Mouse (Mus musculus) neural tube, embryonic 11.5 days (tissue): Measurements from ENCODE around the gene Zfp61. TPM values are rescaled to one million over a fixed set of nuclear protein-coding genes. Genes with fewer than 3 reads are reported as not detected.

Experiments
- ATAC-seq: fragments of 200-750 bp; cut with Nextera tagmentation; 2 replicates; pipeline ENCODE4 v1.8.0; 2017; ENCODE audit warnings: moderate number of reproducible peaks, mild to moderate bottlenecking, moderate TSS enrichment, moderate library complexity; ENCODE audit not compliant: insufficient read depth, low FRiP score, low TSS enrichment
- DNase-seq: peaks from one replicate; pipeline ENCODE4 v3.0.0-alpha.2; 2015; ENCODE audit warnings: low spot score
- H3K27ac ChIP-seq: fragments of 300-500 bp; sonication (generic); 2 replicates; pipeline ENCODE4 v1.5.1; 2014; ENCODE audit warnings: low read depth, mild to moderate bottlenecking, low read length
- H3K27me3 ChIP-seq: fragments of 300-500 bp; sonication (generic); 2 replicates; pipeline ENCODE4 v1.6.1; 2014; ENCODE audit warnings: mild to moderate bottlenecking, low read length, mixed read lengths; ENCODE audit not compliant: control insufficient read depth, insufficient read depth
- H3K36me3 ChIP-seq: fragments of 300-500 bp; sonication (generic); 2 replicates; pipeline ENCODE4 v1.6.1; 2014; ENCODE audit warnings: mild to moderate bottlenecking, low read length, moderate library complexity, mixed read lengths; ENCODE audit not compliant: control insufficient read depth, insufficient read depth
- H3K4me1 ChIP-seq: fragments of 300-500 bp; sonication (generic); 2 replicates; pipeline ENCODE4 v1.6.1; 2014; ENCODE audit warnings: low read length, mixed read lengths; ENCODE audit not compliant: control insufficient read depth, insufficient read depth
- H3K4me2 ChIP-seq: fragments of 300-500 bp; sonication (generic); 2 replicates; pipeline ENCODE4 v1.6.1; 2014; ENCODE audit warnings: low read depth, mild to moderate bottlenecking, moderate library complexity
- H3K4me3 ChIP-seq: fragments of 300-500 bp; sonication (generic); 2 replicates; pipeline ENCODE4 v1.5.1; 2014; ENCODE audit warnings: low read depth, low read length
- H3K9ac ChIP-seq: fragments of 300-500 bp; sonication (generic); 2 replicates; pipeline ENCODE4 v1.6.1; 2014; ENCODE audit warnings: mild to moderate bottlenecking, low read length
- H3K9me3 ChIP-seq: fragments of 300-500 bp; sonication (generic); 2 replicates; pipeline ENCODE4 v1.6.1; 2016; ENCODE audit warnings: low read length; ENCODE audit not compliant: control insufficient read depth
- WGBS: fragments of 180-500 bp; shearing (Covaris S2); extraction: QIAGEN DNeasy Blood & Tissue Kit; methylation state at CpG from one replicate; pipeline ENCODE4 v1.1.7; 2014; 5-methylcytosine and 5-hydroxymethylcytosine counted together
- microRNA-seq: library from miRNA; unstranded; fragments of <30 nt; microRNA quantifications from one replicate; pipeline ENCODE4, GENCODE M21; 2016
- polyA plus RNA-seq: library from polyadenylated mRNA; unstranded; fragments of >200 nt; fragmentation: Nextera tagmentation; extraction: Ambion mirVana; gene quantifications from 2 replicates; pipeline ENCODE4 v1.2.1, GENCODE M21; 2014

Zfp61 gene
- polyA plus RNA-seq, 1 experiment from 2014 or later: 40.9 TPM

- H3K36me3 ChIP-seq: no peaks in the 10 kb centered on the region
- no peaks in the 10 kb centered on the region for H3K27me3 ChIP-seq
- H3K4me2 ChIP-seq: peak overlapping the region; percentile 54
- no peak overlapping the region for H3K27ac ChIP-seq
- H3K4me1 ChIP-seq: no peaks in the 10 kb centered on the region
- WGBS: 60% methylated on average over 9 of the region's 9 CpGs
- H3K4me3 ChIP-seq: peak overlapping the region; percentile 36; the same call in 1 of the 2 replicates
- no peaks in the 10 kb centered on the region for H3K9me3 ChIP-seq
- DNase-seq: no peak
- peak; percentile 63; the same call in 1 of the 2 replicates for ATAC-seq
- no peak overlapping the region for H3K9ac ChIP-seq
These were observed 47.0 kb downstream of the Zfp61 start for GRCm38 (mm10) chr7:24253779-24254615.

Small RNAs within 50 kb of the gene (microRNA-seq; reads per million reads assigned to microRNA genes)
- gene Gm27592: not detected

Other genes with a start within 250 kb of the Zfp61 start
- not detected in 2 replicates for gene Vmn1r183, start 248.0 kb downstream of the Zfp61 start, polyA plus RNA-seq
- 31.9 and 37.7 TPM in 2 replicates for gene Zfp180, start 219.3 kb downstream of the Zfp61 start, polyA plus RNA-seq
- 3.6 and 4.4 TPM in 2 replicates for gene Zfp112, start 188.9 kb downstream of the Zfp61 start, polyA plus RNA-seq
- gene Zfp235, start 167.1 kb downstream of the Zfp61 start, polyA plus RNA-seq: 16.9 and 20.8 TPM in 2 replicates
- gene Zfp114, start 126.2 kb downstream of the Zfp61 start, polyA plus RNA-seq: 3.8 and 4.3 TPM in 2 replicates
- 11.1 and 12.4 TPM in 2 replicates for gene Zfp111, start 89.8 kb downstream of the Zfp61 start, polyA plus RNA-seq
- gene Zfp109, start 63.7 kb downstream of the Zfp61 start, polyA plus RNA-seq: 4.8 and 5.5 TPM in 2 replicates
- gene Zfp108, start 46.4 kb downstream of the Zfp61 start, polyA plus RNA-seq: 3.4 and 3.7 TPM in 2 replicates
- 8.1 and 9.2 TPM in 2 replicates for gene Zfp93, start 30.8 kb downstream of the Zfp61 start, polyA plus RNA-seq
- 12.2 and 16.5 TPM in 2 replicates for gene Zfp94, start 15.4 kb upstream of the Zfp61 start, polyA plus RNA-seq
- not detected in 2 replicates for gene Tescl, start 32.7 kb upstream of the Zfp61 start, polyA plus RNA-seq
- gene Lypd5, start 48.0 kb upstream of the Zfp61 start, polyA plus RNA-seq: not detected in 2 replicates
- 2.4 and 3.8 TPM in 2 replicates for gene Kcnn4, start 69.0 kb upstream of the Zfp61 start, polyA plus RNA-seq
- 21.8 and 27.3 TPM in 2 replicates for gene Smg9, start 98.4 kb upstream of the Zfp61 start, polyA plus RNA-seq
- gene Irgc1, start 151.1 kb upstream of the Zfp61 start, polyA plus RNA-seq: not detected in 2 replicates
- 1.5 and 2.2 TPM in 2 replicates for gene Plaur, start 161.3 kb upstream of the Zfp61 start, polyA plus RNA-seq
- 6.9 and 8.1 TPM in 2 replicates for gene Cadm4, start 180.8 kb upstream of the Zfp61 start, polyA plus RNA-seq
- gene Zfp428, start 205.8 kb upstream of the Zfp61 start, polyA plus RNA-seq: 69.2 and 79.1 TPM in 2 replicates
- 0.50 and 0.70 TPM in 2 replicates for gene AC161166.1, start 211.2 kb upstream of the Zfp61 start, polyA plus RNA-seq
- 16.4 and 19.1 TPM in 2 replicates for gene Irgq, start 229.5 kb upstream of the Zfp61 start, polyA plus RNA-seq
- gene Pinlyp, start 244.9 kb upstream of the Zfp61 start, polyA plus RNA-seq: not detected in 2 replicates
- gene Xrcc1, start 245.1 kb upstream of the Zfp61 start, polyA plus RNA-seq: 100 and 120 TPM in 2 replicates